Mouse (Mus musculus): ENCODE data around the gene Lingo1. TPM values are rescaled to one million over a fixed set of nuclear protein-coding genes. Genes with fewer than 3 reads are reported as not detected.

Gene Lingo1
- polyA plus RNA-seq, 1 experiment from 2014 or later = 4.5 TPM

DNA sequence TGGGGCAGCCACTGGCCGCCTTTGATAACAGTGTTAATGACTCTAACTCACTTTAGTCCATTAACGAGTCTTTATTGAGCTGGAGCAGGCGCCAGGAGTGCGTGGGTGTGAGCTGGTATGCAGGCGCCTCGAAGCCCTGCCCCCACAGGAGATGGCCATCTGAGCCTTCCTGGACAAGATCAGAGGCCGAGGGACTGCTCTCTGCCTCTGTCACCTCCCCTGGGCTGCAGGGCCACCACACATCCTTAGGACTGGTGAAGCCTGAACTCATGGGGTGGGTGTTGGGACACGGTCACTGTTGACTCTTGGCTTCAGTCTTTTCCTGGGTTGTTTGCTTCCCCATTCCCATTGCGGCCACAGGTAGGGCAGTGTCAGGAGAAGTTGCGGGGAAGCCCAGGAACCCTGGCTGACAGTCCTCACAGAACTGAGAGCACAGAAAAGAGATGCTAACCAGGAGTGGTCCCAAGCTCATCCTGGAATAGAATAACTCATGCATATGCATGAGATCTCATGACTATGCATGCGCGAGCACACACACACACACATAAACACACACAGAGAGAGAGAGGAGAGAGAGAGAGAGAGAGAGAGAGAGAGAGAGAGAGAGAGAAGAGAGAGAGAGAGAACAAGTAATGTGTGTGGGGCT is 191.3 kb downstream of the Lingo1 start:
- Histone ChIP-seq H3K9ac (no peak overlapping the region), H3K4me2 (no peak overlapping the region), H3K27ac (no peak overlapping the region), H3K27me3 (peaks cover 15% of the 10 kb centered on the region), H3K36me3 (no peaks in the 10 kb centered on the region), H3K4me1 (peaks cover 14% of the 10 kb centered on the region), H3K4me3 (no peak overlapping the region), H3K9me3 (no peaks in the 10 kb centered on the region)
- 27% methylated on average over 12 of the region's 12 CpGs for WGBS
- no peak for ATAC-seq (ENCODE audit: insufficient number of reproducible peaks, low FRiP score, low TSS enrichment, low read depth)

DNA sequence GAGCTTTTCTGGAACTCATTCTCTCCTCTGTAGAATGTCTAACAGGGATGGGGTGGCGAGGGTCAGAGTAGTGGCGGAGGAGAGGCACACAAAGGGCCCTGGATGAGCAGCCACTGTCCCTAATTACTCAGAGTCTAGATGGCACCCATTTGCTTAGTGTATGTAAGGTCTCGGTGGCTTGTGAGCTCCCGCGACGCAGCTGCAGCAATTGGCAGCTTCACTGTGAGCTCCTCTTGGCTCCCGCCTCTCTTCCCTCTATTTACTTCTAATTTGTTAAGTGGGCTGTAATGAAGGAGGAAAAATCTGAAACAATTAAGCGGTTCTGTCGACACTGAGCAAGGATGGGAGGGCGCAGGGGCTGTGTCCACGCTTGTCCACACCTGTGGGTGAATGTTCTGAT is 195.6 kb downstream of the Lingo1 start:
- no peak for ATAC-seq (ENCODE audit: insufficient number of reproducible peaks, low FRiP score, low TSS enrichment, low read depth)
- no peak overlapping the region for H3K9ac ChIP-seq
- H3K9me3 ChIP-seq = no peaks in the 10 kb centered on the region; the same call in 1 of the 2 replicates
- 47% methylated on average over 11 of the region's 11 CpGs for WGBS
- H3K27ac ChIP-seq = no peak overlapping the region
- H3K4me2 ChIP-seq = no peak overlapping the region
- H3K4me3 ChIP-seq = no peak overlapping the region
- no peaks in the 10 kb centered on the region for H3K36me3 ChIP-seq
- peaks cover 7% of the 10 kb centered on the region; the same call in 1 of the 2 replicates for H3K27me3 ChIP-seq
- H3K4me1 ChIP-seq = peaks cover 12% of the 10 kb centered on the region

DNA sequence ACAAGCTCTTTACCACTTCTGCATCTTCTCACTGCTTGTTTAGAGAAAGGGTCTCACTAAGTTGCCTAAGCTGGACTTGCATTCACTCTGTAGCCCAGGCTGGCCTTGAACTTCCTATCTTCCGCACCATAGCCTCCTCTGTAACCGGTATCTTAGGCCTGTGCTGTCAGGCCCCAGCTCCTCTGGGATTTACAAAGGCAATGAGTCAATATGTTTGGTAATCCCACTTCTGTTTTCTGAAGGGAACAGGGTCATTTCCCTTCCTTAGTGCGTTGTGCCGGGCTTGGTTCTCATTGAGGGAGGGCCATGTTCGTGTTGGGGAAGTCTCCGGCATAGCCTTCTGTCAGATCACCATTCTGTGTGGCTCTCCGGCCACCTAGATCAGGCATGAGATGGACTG is 203.6 kb downstream of the Lingo1 start:
- no peak overlapping the region for H3K4me2 ChIP-seq
- ATAC-seq (ENCODE audit: insufficient number of reproducible peaks, low FRiP score, low TSS enrichment, low read depth) = no peak
- 0 out of 2 replicates have a peak, but pooled peaks cover 9% of the 10 kb centered on the region for H3K4me1 ChIP-seq
- no peak overlapping the region for H3K9ac ChIP-seq
- no peak overlapping the region for H3K4me3 ChIP-seq
- 90% methylated on average over 7 of the region's 7 CpGs for WGBS
- H3K36me3 ChIP-seq = no peaks in the 10 kb centered on the region
- H3K9me3 ChIP-seq = no peaks in the 10 kb centered on the region
- H3K27me3 ChIP-seq = no peaks in the 10 kb centered on the region
- no peak overlapping the region for H3K27ac ChIP-seq

DNA sequence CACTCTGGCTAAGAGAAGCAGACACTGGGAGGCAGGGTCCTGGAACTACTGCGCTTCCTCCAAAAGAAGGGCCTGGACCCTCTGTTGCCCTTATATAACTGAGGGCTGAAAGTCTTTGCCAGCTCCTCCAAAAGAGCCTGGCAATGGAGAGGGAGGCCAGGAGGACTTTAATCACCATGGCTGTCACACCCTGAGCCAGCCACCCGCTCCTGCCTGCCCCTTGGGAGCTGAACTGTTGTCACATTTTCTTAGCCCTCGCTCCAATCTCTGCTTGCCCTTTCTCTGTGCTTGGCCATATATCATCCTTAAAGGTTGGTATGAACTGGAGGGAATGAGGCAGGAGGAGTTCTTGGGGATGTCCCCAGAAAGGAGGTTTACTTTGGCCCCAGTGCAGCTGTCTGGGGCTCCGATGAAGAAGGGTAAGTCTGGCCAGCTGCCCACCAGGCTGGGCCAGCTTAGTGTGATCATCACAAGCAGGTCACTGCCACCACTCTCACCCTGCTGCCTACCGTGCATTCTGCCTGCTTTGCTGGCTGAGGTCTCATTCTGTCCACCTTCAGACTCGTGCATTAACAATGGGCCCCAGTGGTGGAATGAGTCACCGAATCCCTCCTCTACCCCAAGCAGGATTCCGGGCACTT is 204.9 kb downstream of the Lingo1 start:
- H3K9me3 ChIP-seq = no peaks in the 10 kb centered on the region
- no peak overlapping the region for H3K4me2 ChIP-seq
- H3K27ac ChIP-seq = no peak overlapping the region
- no peaks in the 10 kb centered on the region for H3K27me3 ChIP-seq
- ATAC-seq (ENCODE audit: insufficient number of reproducible peaks, low FRiP score, low TSS enrichment, low read depth) = no peak
- 74% methylated on average over 8 of the region's 8 CpGs for WGBS
- H3K9ac ChIP-seq = no peak overlapping the region
- H3K36me3 ChIP-seq = no peaks in the 10 kb centered on the region
- 0 out of 2 replicates have a peak, but pooled peaks cover 9% of the 10 kb centered on the region for H3K4me1 ChIP-seq
- no peak overlapping the region for H3K4me3 ChIP-seq

DNA sequence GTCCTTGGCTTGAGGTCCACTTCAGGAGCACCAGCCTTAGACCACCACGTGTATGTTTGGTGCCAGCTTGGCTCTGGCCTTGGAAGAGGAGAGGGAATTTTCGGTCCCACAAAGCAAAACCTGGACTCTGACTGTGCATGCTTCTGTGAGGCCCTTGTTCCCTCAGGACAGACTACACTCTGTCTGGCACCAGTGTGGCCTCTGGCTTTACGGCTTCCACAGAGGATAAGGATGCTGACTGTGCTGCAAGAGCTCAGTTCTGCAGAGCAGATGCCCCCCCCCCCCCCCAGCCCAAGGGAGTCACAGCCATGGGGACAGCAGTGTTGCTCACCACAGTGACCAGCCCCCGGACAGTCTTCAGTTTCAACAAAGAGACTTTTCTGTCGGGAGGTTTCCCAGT is 206.5 kb downstream of the Lingo1 start:
- Histone ChIP-seq H3K27me3 (no peaks in the 10 kb centered on the region), H3K36me3 (no peaks in the 10 kb centered on the region), H3K4me1 (0 out of 2 replicates have a peak, but pooled peaks cover 8% of the 10 kb centered on the region), H3K9ac (no peak overlapping the region), H3K4me3 (no peak overlapping the region), H3K9me3 (no peaks in the 10 kb centered on the region), H3K27ac (no peak overlapping the region), H3K4me2 (no peak overlapping the region)
- no peak for ATAC-seq (ENCODE audit: insufficient number of reproducible peaks, low FRiP score, low TSS enrichment, low read depth)
- WGBS = 41% methylated on average over 5 of the region's 5 CpGs

DNA sequence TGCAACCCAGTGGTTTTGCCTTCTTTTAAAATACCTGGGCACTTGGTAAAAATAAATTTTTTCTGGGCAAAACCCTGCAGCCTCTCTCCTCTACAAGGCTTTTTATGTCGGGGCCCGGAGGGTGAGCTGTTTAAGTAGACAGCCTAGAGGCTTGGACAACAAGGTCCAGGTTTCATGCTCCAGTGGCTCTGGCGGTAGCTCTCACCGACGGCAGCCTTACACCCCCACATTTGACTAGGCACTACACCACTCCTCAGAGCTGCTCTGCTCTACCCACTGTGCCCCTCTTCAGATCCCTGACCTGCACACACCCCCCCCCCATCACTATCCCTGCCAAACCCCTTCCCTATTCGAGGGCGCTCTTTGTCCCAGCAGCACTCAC is 212.2 kb downstream of the Lingo1 start:
- Histone ChIP-seq H3K27me3 (no peaks in the 10 kb centered on the region), H3K9ac (no peak overlapping the region), H3K4me1 (peaks cover 3% of the 10 kb centered on the region; the same call in 1 of the 2 replicates), H3K4me3 (no peak overlapping the region), H3K4me2 (no peak overlapping the region), H3K27ac (no peak overlapping the region), H3K36me3 (no peaks in the 10 kb centered on the region), H3K9me3 (no peaks in the 10 kb centered on the region)
- WGBS = 69% methylated on average over 7 of the region's 7 CpGs
- ATAC-seq (ENCODE audit: insufficient number of reproducible peaks, low FRiP score, low TSS enrichment, low read depth) = no peak

DNA sequence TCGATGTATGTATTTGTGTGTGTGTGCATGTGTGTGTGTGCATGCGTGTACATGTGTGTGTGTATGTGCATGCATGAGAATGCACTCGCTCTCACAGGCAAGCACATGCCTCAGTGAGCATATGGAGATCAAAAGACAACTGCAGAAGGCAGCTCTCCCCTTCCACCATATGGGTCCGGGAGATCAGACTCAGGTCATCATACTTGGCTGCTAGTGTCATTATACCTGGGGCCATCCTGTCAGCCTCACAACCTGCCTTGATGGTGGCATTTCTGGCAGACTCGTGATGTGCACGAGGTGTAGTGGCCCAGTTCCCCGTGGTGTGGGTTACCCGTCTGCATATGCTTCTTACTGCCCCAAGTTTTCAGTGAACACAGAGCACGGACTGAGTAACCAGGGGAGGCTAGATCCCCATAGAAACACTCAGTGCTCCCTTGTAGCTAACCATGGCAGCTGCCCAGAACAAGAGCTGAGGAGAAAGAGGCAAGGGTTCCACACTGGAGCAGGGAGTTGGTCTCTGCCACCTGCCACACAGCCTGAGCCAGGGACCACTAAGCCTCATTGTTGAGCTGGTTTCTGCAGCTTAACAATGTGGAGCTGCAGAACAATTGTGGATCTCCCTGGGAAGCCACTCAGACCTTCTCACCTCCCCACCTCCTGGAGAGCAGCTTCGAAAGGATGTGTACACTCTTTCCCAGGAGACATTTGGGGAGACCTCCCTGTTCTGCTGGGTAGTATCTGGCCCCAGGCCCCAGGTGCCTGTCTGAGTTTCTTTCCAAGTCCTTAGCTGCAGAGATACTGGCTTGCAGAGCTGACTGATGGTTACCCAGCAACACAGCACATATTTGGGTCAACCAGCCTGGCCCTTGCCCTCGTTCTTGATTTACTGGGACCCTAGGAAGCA is 212.9 kb downstream of the Lingo1 start:
- no peak overlapping the region for H3K27ac ChIP-seq
- ATAC-seq (ENCODE audit: insufficient number of reproducible peaks, low FRiP score, low TSS enrichment, low read depth) = no peak
- no peaks in the 10 kb centered on the region for H3K9me3 ChIP-seq
- no peaks in the 10 kb centered on the region for H3K36me3 ChIP-seq
- WGBS = 60% methylated on average over 11 of the region's 11 CpGs
- H3K4me1 ChIP-seq = peaks cover 3% of the 10 kb centered on the region; the same call in 1 of the 2 replicates
- no peak overlapping the region for H3K4me3 ChIP-seq
- no peak overlapping the region for H3K4me2 ChIP-seq
- H3K9ac ChIP-seq = no peak overlapping the region
- H3K27me3 ChIP-seq = no peaks in the 10 kb centered on the region

DNA sequence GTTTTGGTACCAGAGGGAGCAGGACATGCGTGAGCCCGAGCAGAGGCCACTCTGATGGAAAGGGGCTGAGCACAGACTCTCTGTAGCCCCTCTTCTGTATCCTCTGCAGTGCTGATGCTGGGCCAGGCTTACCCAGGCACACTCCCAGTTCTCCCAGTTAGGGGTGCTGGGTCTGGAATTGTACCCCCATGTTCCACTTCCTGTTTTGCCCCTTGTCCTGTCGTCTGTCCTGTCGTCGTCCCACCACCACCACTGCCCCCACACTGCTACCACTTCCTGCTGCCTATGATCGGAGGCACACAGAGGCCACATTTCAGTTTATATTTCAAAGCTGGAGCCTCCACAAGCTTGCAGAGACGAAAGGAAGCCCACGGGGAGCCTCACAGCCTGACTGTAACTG is 213.6 kb downstream of the Lingo1 start:
- no peak overlapping the region for H3K27ac ChIP-seq
- 48% methylated on average over 8 of the region's 8 CpGs for WGBS
- H3K36me3 ChIP-seq = no peaks in the 10 kb centered on the region
- H3K27me3 ChIP-seq = no peaks in the 10 kb centered on the region
- peaks cover 3% of the 10 kb centered on the region; the same call in 1 of the 2 replicates for H3K4me1 ChIP-seq
- H3K9me3 ChIP-seq = no peaks in the 10 kb centered on the region
- no peak for ATAC-seq (ENCODE audit: insufficient number of reproducible peaks, low FRiP score, low TSS enrichment, low read depth)
- H3K9ac ChIP-seq = no peak overlapping the region
- H3K4me3 ChIP-seq = no peak overlapping the region
- no peak overlapping the region for H3K4me2 ChIP-seq

DNA sequence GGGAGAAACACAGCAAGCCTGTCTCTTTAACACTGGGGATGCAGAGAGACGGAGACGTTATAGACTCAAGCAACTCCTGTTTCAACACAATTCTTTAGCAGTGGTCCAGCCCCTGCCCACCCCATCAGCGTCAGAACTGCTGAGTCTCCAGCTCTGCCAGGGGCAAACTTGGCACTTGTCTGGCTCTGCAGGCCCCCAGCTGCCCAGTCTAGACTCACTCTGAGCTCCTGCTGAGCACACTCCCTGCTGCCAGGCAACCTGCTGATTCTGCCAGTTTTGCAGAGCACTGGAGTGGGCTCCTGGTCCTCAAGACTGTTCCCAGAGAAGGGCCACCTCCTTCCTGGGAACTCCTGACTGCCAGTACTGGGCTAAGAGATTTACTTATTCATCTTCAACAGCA is 214.6 kb downstream of the Lingo1 start:
- whole genome bisulfite sequencing = 39% methylated on average over 3 of the region's 3 CpGs
- no peak for ATAC-seq (ENCODE audit: insufficient number of reproducible peaks, low FRiP score, low TSS enrichment, low read depth)
- Histone ChIP-seq H3K4me2 (no peak overlapping the region), H3K9me3 (no peaks in the 10 kb centered on the region), H3K27ac (no peak overlapping the region), H3K9ac (no peak overlapping the region), H3K4me1 (peaks cover 3% of the 10 kb centered on the region; the same call in 1 of the 2 replicates), H3K36me3 (no peaks in the 10 kb centered on the region), H3K27me3 (no peaks in the 10 kb centered on the region), H3K4me3 (no peak overlapping the region)

DNA sequence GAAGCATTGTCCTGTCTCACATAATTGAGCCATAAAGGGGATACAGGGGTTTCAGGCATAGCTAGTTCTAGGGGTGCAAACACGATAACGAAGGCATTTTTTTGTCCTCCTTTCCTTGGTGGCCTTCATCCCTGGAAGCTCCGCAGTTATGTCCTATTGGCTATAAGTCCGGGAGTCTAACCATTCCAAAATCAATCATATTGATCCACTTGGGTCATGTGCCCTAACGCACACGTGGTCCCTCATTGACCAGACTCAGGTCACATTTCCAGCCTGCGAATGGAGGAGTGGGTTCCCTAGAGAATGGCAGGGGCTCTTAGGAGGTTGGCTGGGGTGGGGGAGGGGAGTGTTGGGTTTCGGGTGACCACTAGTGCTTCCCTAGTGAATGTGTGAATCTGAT is 215.3 kb downstream of the Lingo1 start:
- WGBS = 64% methylated on average over 8 of the region's 8 CpGs
- H3K27ac ChIP-seq = no peak overlapping the region
- no peaks in the 10 kb centered on the region for H3K27me3 ChIP-seq
- H3K9me3 ChIP-seq = no peaks in the 10 kb centered on the region
- no peak for ATAC-seq (ENCODE audit: insufficient number of reproducible peaks, low FRiP score, low TSS enrichment, low read depth)
- no peak overlapping the region for H3K4me3 ChIP-seq
- H3K36me3 ChIP-seq = no peaks in the 10 kb centered on the region
- peaks cover 3% of the 10 kb centered on the region; the same call in 1 of the 2 replicates for H3K4me1 ChIP-seq
- H3K4me2 ChIP-seq = no peak overlapping the region
- no peak overlapping the region for H3K9ac ChIP-seq

DNA sequence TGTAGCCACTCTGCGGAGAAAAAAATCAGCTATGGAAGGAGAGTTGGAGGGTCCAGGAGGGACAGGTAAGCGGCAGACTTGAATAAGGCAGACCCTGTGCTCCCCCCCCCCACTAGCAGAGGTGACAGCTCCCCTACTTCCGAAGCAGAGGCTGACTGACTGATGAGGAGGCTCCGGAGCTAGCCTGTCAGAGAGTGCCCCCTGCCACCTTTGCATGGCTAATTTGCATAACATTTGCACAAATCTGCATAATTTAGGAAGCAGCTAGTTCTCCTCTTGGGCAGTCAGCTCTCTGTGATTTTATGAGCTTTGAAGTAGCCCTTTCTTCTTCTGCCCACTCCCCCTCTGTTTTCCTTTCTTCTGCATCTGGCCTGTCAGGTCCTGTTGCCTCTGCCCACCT is 216.2 kb downstream of the Lingo1 start:
- H3K4me1 ChIP-seq = peaks cover 3% of the 10 kb centered on the region; the same call in 1 of the 2 replicates
- H3K27ac ChIP-seq = no peak overlapping the region
- H3K4me2 ChIP-seq = no peak overlapping the region
- no peak overlapping the region for H3K4me3 ChIP-seq
- H3K36me3 ChIP-seq = no peaks in the 10 kb centered on the region
- H3K27me3 ChIP-seq = no peaks in the 10 kb centered on the region
- H3K9me3 ChIP-seq = no peaks in the 10 kb centered on the region
- H3K9ac ChIP-seq = no peak overlapping the region
- ATAC-seq (ENCODE audit: insufficient number of reproducible peaks, low FRiP score, low TSS enrichment, low read depth) = no peak
- WGBS = 22% methylated on average over 4 of the region's 4 CpGs

DNA sequence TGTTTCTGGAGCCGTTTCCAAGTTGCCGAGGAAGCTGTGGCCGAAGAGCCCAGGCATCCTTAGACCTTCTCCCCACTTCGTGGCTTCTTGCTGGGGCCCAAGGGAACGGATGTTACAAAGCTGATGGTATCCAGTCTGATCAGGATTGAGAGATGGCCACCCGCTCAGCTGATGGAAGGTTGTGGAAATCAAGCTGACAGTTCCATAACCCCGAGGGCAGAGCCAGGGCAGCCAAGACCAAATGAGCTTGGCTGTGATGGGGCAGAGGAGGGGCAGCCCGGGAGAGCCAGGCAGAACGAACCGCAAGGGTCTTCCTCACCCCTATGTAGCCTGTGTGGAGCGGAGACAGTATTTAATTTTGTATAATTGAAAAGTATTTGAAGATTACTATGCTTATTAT is 218.9 kb downstream of the Lingo1 start:
- H3K4me3 ChIP-seq = no peak overlapping the region
- H3K4me2 ChIP-seq = no peak overlapping the region
- 64% methylated on average over 11 of the region's 11 CpGs for WGBS
- H3K27me3 ChIP-seq = no peaks in the 10 kb centered on the region
- H3K4me1 ChIP-seq = no peaks in the 10 kb centered on the region
- no peak overlapping the region for H3K9ac ChIP-seq
- no peaks in the 10 kb centered on the region for H3K36me3 ChIP-seq
- H3K27ac ChIP-seq = no peak overlapping the region
- H3K9me3 ChIP-seq = no peaks in the 10 kb centered on the region
- no peak for ATAC-seq (ENCODE audit: insufficient number of reproducible peaks, low FRiP score, low TSS enrichment, low read depth)

Measured in limb, embryonic 15.5 days (tissue).